Mouse (Mus musculus) embryo, embryonic 11 days (tissue): ENCODE data around the gene Zc3h18.

Source experiments
- DNase-seq: peaks from one replicate; pipeline ENCODE4 v3.0.0-alpha.2; 2015

The Zc3h18 gene

GRCm38 (mm10) chr8:122349357-122350297, 26.8 kb upstream of the Zc3h18 start:
- no peak for DNase-seq

GRCm38 (mm10) chr8:122350309-122351089, 25.9 kb upstream of the Zc3h18 start:
- DNase-seq = no peak

- no peak for DNase-seq
Observed at GRCm38 (mm10) chr8:122354157-122354556, 22.3 kb upstream of the Zc3h18 start.

GRCm38 (mm10) chr8:122355642-122356606, 20.5 kb upstream of the Zc3h18 start:
- DNase-seq = no peak

GRCm38 (mm10) chr8:122357202-122357601, 19.2 kb upstream of the Zc3h18 start:
- DNase-seq = no peak

- no peak for DNase-seq
Observed at GRCm38 (mm10) chr8:122357641-122358040, 18.8 kb upstream of the Zc3h18 start.

GRCm38 (mm10) chr8:122359111-122359775, 17.2 kb upstream of the Zc3h18 start:
- DNase-seq = no peak

GRCm38 (mm10) chr8:122360696-122361416, 15.6 kb upstream of the Zc3h18 start, which contains the start of gene Trhr2:
Gene Trhr2, minus strand, starts transcription at chr8:122360746.
- DNase-seq = no peak

GRCm38 (mm10) chr8:122362271-122362670, 14.1 kb upstream of the Zc3h18 start:
- no peak for DNase-seq

GRCm38 (mm10) chr8:122362967-122363366, 13.4 kb upstream of the Zc3h18 start:
- DNase-seq = no peak

- no peak for DNase-seq
Observed at GRCm38 (mm10) chr8:122368494-122368893, 7.9 kb upstream of the Zc3h18 start.

- DNase-seq = peak; percentile 81
Observed at GRCm38 (mm10) chr8:122369665-122370064, 6.7 kb upstream of the Zc3h18 start.

- no peak for DNase-seq
Observed at GRCm38 (mm10) chr8:122371706-122372105, 4.7 kb upstream of the Zc3h18 start.

- DNase-seq = no peak
Observed at GRCm38 (mm10) chr8:122375320-122375719, 1.1 kb upstream of the Zc3h18 start.

GRCm38 (mm10) chr8:122375751-122376364, 551 bp upstream of the Zc3h18 start:
- no peak for DNase-seq

GRCm38 (mm10) chr8:122383039-122383438, 6.6 kb downstream of the Zc3h18 start:
- DNase-seq = no peak

- DNase-seq = no peak
Observed at GRCm38 (mm10) chr8:122389357-122389756, 12.9 kb downstream of the Zc3h18 start.

GRCm38 (mm10) chr8:122390758-122391157, 14.3 kb downstream of the Zc3h18 start:
- no peak for DNase-seq

- no peak for DNase-seq
Observed at GRCm38 (mm10) chr8:122393717-122394116, 17.3 kb downstream of the Zc3h18 start.

GRCm38 (mm10) chr8:122395291-122395690, 18.9 kb downstream of the Zc3h18 start:
- DNase-seq = no peak

GRCm38 (mm10) chr8:122398186-122398585, 21.8 kb downstream of the Zc3h18 start:
- DNase-seq = no peak
